Mouse (Mus musculus) lung, adult 2 months (tissue): ENCODE data around the gene Racgap1. TPM values are rescaled to one million over a fixed set of nuclear protein-coding genes. Genes with fewer than 3 reads are reported as not detected.

Source experiments
- DNase-seq: peaks from one replicate; pipeline ENCODE4 v3.0.0; 2022
- H3K4me1 ChIP-seq: fragments of 200-500 bp; 2 replicates; pipeline ENCODE4 v1.6.1; 2011; ENCODE audit warnings: low read length; ENCODE audit not compliant: control insufficient read depth, insufficient read depth
- H3K4me3 ChIP-seq: fragments of 200-500 bp; replicated peaks from 2 replicates; pipeline ENCODE3; 2011; ENCODE audit warnings: low read depth, mild to moderate bottlenecking, control low read depth, low read length; ENCODE audit errors: extremely low read depth
- CTCF ChIP-seq: fragments of 200-500 bp; IDR thresholded peaks from 2 replicates; pipeline ENCODE4 v1.5.1; 2011; ENCODE audit warnings: mild to moderate bottlenecking, low read length, control low read depth; ENCODE audit not compliant: insufficient read depth
- POLR2A ChIP-seq: fragments of 200-500 bp; IDR thresholded peaks from 2 replicates; pipeline ENCODE4 v1.6.1; 2011; ENCODE audit warnings: low read depth, mild to moderate bottlenecking, control low read depth, low read length, borderline replicate concordance; ENCODE audit errors: extremely low read depth
- WGBS: fragments of 180-500 bp; shearing (Covaris S2); methylation state at CpG from one replicate; pipeline ENCODE4 v1.1.7; 2018; 5-methylcytosine and 5-hydroxymethylcytosine counted together
- polyA plus RNA-seq: library from polyadenylated mRNA; depleted of rRNA; stranded (reverse); fragments of >200 nt; gene quantifications from 2 replicates; pipeline ENCODE4 v1.2.3, GENCODE M21; 2012

Racgap1 gene
- polyA plus RNA-seq, 1 experiment: 4.9 TPM

DNA sequence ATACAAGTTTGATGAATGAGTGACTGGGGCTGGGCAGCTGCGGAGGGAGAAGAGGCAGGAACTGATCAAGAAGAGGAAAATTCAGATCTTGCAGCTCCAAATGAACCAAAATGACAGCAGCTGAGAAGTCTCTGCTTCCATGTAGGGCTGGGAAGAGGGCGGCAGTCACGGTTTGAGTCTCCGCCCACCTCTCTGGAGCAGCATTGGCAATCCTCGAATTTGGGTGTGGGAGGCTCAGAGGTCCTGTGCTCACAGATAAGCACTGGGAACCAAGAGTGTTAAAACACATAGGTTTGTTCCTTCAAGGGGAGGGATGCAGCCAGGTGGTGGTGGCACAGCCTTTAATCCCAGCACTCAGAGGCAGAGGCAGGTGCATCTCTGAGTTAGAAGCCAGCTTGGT, 44.9 kb downstream of the Racgap1 start:
- Histone ChIP-seq H3K4me3 (no peak overlapping the region), H3K4me1 (no peaks in the 10 kb centered on the region)
- TF ChIP-seq POLR2A (no peak), CTCF (no peak)
- DNase-seq: no peak
- 32% methylated on average over 5 of the region's 5 CpGs for WGBS

DNA sequence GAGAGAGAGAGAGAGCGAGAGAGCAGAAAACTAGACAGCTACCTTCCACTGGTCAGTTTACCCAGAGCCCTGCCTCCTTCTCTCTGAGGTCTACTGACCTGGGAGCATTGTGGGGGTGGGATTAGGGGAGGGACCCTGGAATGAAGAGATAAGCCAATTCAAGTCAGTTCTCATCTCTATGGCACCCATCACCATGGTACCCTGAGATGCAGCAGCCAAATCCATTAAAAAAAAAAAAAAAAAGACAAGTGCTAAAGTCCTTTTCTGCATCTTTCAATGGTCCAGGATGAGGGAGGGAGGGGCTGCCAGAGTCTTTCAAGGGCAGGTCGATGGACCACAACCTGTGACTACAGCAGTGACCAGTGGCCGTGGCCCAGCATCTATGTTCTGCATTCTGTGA, 45.9 kb downstream of the Racgap1 start:
- H3K4me3 ChIP-seq: no peak overlapping the region
- H3K4me1 ChIP-seq: no peaks in the 10 kb centered on the region
- 82% methylated on average over 3 of the region's 3 CpGs for WGBS
- no peak for TF ChIP-seq CTCF
- TF ChIP-seq POLR2A: no peak
- DNase-seq: no peak

- WGBS: 66% methylated on average over 7 of the region's 7 CpGs
- TF ChIP-seq CTCF (no peak), POLR2A (no peak)
- H3K4me1 ChIP-seq: no peaks in the 10 kb centered on the region
- no peak for DNase-seq
- H3K4me3 ChIP-seq: no peak overlapping the region
Observed at GRCm38 (mm10) chr15:99603216-99603615, 48.2 kb downstream of the Racgap1 start.

DNA sequence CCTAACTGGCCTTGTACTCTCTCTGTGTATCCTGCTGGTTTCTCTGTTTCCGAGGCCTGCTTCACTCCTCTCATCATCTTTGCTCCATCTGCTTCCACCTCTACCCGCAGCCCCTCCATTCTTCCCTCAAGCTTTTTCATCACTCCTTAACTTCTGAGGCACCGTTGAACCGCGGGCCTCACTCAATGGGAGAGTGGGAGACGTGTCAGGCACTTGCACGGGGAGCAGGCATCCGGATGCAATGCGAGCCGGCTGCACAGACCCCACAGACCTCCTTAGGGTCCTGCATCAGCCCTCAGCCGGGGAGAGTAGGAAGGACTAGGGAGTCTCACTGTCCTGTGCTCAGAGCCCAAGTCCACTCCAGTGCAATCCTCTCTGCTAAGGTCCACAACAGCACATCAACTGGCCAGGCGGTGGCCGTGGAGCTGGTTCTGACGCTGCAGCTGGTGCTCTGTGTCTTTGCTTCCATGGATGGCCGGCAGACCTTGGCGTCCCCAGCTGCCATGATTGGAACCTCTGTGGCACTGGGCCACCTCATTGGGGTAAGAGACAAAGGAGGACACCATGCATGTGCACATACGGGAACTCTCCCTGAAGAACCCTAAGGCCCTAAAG, 49.1 kb downstream of the Racgap1 start:
- TF ChIP-seq POLR2A: no peak
- TF ChIP-seq CTCF: no peak
- no peak overlapping the region for H3K4me3 ChIP-seq
- 88% methylated on average over 17 of the region's 17 CpGs for WGBS
- no peak for DNase-seq
- H3K4me1 ChIP-seq: no peaks in the 10 kb centered on the region

- Histone ChIP-seq H3K4me3 (no peak overlapping the region), H3K4me1 (no peaks in the 10 kb centered on the region)
- TF ChIP-seq CTCF (no peak), POLR2A (no peak)
- DNase-seq: no peak
- 53% methylated on average over 5 of the region's 5 CpGs for WGBS
Observed at GRCm38 (mm10) chr15:99601823-99602120, 49.7 kb downstream of the Racgap1 start.

GRCm38 (mm10) chr15:99600986-99601822, 50.3 kb downstream of the Racgap1 start, which contains the start of gene Aqp6:
TSS of gene Aqp6 (plus strand) at chr15:99601400.
- Histone ChIP-seq H3K4me3 (no peak within 1 kb of the TSS), H3K4me1 (no peaks in the 10 kb centered on the region)
- WGBS: 78% methylated on average over 22 of the region's 22 CpGs
- no peak for TF ChIP-seq CTCF
- TF ChIP-seq POLR2A: no peak
- no peak for DNase-seq

- TF ChIP-seq CTCF (no peak), POLR2A (no peak)
- WGBS: 65% methylated on average over 17 of the region's 17 CpGs
- H3K4me3 ChIP-seq: no peak overlapping the region
- H3K4me1 ChIP-seq: no peaks in the 10 kb centered on the region
- no peak for DNase-seq
Observed at GRCm38 (mm10) chr15:99599245-99600070, 52.0 kb downstream of the Racgap1 start.

DNA sequence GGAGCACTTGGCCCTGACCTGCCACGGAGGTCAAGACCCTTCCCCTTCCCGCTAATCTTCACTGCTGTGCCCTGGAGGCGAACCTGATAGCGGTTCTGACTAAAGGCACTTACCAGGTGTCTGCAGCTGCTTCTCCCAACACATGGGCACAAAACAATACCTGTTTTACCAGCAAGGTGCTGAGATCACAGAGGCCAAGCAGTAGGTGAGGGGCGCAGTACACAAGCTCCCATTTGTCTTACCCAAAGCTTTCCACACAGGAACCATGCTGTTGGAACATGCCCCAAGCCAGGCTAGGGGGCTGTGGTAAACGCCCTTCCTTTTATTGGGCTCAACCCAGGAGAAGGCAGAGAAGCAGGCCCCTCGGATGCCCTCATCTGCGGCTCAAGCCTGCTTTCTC, 53.9 kb downstream of the Racgap1 start:
- DNase-seq: no peak
- WGBS: 68% methylated on average over 8 of the region's 8 CpGs
- H3K4me3 ChIP-seq: no peak overlapping the region
- no peak for TF ChIP-seq CTCF
- no peak for TF ChIP-seq POLR2A
- no peaks in the 10 kb centered on the region for H3K4me1 ChIP-seq

GRCm38 (mm10) chr15:99596841-99597240, 54.6 kb downstream of the Racgap1 start:
- no peak for TF ChIP-seq CTCF
- TF ChIP-seq POLR2A: no peak
- no peak for DNase-seq
- WGBS: 57% methylated on average over 7 of the region's 7 CpGs
- Histone ChIP-seq H3K4me1 (no peaks in the 10 kb centered on the region), H3K4me3 (no peak overlapping the region)
